Mouse (Mus musculus) MEL (cell line): ENCODE results near the gene Phf5a. TPM values are rescaled to one million over a fixed set of nuclear protein-coding genes. Genes with fewer than 3 reads are reported as not detected.

Experiments used
- DNase-seq: peaks from one replicate; pipeline ENCODE4 v3.0.0; 2011; ENCODE audit warnings: low read depth, low spot score
- H3K27ac ChIP-seq: 2 replicates; pipeline ENCODE4 v1.5.1; 2012; ENCODE audit warnings: low read depth, mild to moderate bottlenecking, control low read depth, low read length, moderate library complexity; ENCODE audit not compliant: control insufficient read depth
- H3K27me3 ChIP-seq, 2 experiments: fragments of 150-350 bp in 1 of 2; sonication (generic) in 1 of 2; 2 replicates each; pipeline ENCODE4 v1.6.1; 2012; ENCODE audit warnings: low read length in 2 of 2, mild to moderate bottlenecking in 2 of 2, improper control_type of control experiment in 1 of 2, moderate library complexity in 1 of 2; ENCODE audit not compliant: insufficient read depth in 2 of 2, control insufficient read depth in 1 of 2
- H3K36me3 ChIP-seq, 2 experiments: 2 replicates each; pipeline ENCODE4 v1.6.1; 2012 to 2014; ENCODE audit warnings: low read length in 2 of 2, improper control_type of control experiment in 1 of 2, inconsistent platforms in 1 of 2, mild to moderate bottlenecking in 1 of 2; ENCODE audit not compliant: insufficient read depth in 2 of 2, control insufficient read depth in 1 of 2
- H3K4me1 ChIP-seq, 2 experiments: fragments of 150-350 bp in 1 of 2; sonication (generic) in 1 of 2; 2 replicates each; pipeline ENCODE4 v1.6.1; 2012; ENCODE audit warnings: low read length in 2 of 2, improper control_type of control experiment in 1 of 2, mild to moderate bottlenecking in 1 of 2; ENCODE audit not compliant: insufficient read depth in 2 of 2, control insufficient read depth in 1 of 2
- H3K4me3 ChIP-seq, 2 experiments: fragments of 150-350 bp in 1 of 2; sonication (generic) in 1 of 2; 2 replicates each; pipeline ENCODE4 v1.5.1; 2012; ENCODE audit warnings: low read depth in 2 of 2, low read length in 2 of 2, mild to moderate bottlenecking in 2 of 2, moderate library complexity in 2 of 2, control low read depth in 1 of 2, improper control_type of control experiment in 1 of 2; ENCODE audit not compliant: control insufficient read depth in 1 of 2, insufficient read depth in 1 of 2
- H3K79me2 ChIP-seq: 2 replicates; pipeline ENCODE4 v1.6.1; 2012; ENCODE audit warnings: mild to moderate bottlenecking, low read length, moderate library complexity; ENCODE audit not compliant: control insufficient read depth, poor library complexity, insufficient read depth
- H3K9ac ChIP-seq: 2 replicates; pipeline ENCODE4 v1.6.1; 2012; ENCODE audit warnings: low read depth, mild to moderate bottlenecking, control low read depth, low read length, moderate library complexity; ENCODE audit not compliant: control insufficient read depth, poor library complexity, severe bottlenecking
- H3K9me3 ChIP-seq: fragments of 150-350 bp; sonication (generic); replicated peaks from 2 replicates; pipeline ENCODE4 v1.6.1; 2012; ENCODE audit warnings: mild to moderate bottlenecking, low read length, improper control_type of control experiment, moderate library complexity; ENCODE audit not compliant: insufficient read depth
- CHD1 ChIP-seq: IDR thresholded peaks from 2 replicates; pipeline ENCODE4 v1.6.1; 2012; ENCODE audit warnings: low read depth, mild to moderate bottlenecking, inconsistent platforms, low read length, improper control_type of control experiment
- CHD2 ChIP-seq: IDR thresholded peaks from 2 replicates; pipeline ENCODE4 v1.6.1; 2011; ENCODE audit warnings: low read length, improper control_type of control experiment
- CTCF ChIP-seq, 3 experiments: IDR thresholded peaks in 2 of 3; conservative IDR thresholded peaks in 1 of 3; 2 replicates each; pipeline ENCODE4 v1.5.1; 2011 to 2012; ENCODE audit warnings: low read length in 3 of 3, low read depth in 2 of 3, mild to moderate bottlenecking in 2 of 3, improper control_type of control experiment in 1 of 3, inconsistent platforms in 1 of 3, mixed read lengths in 1 of 3, moderate library complexity in 1 of 3; ENCODE audit not compliant: control insufficient read depth in 1 of 3, insufficient read depth in 1 of 3, poor library complexity in 1 of 3, severe bottlenecking in 1 of 3
- E2F4 ChIP-seq: IDR thresholded peaks from 2 replicates; pipeline ENCODE4 v1.6.1; 2011; ENCODE audit warnings: low read depth, low read length, improper control_type of control experiment, borderline replicate concordance
- ETS1 ChIP-seq: IDR thresholded peaks from 2 replicates; pipeline ENCODE4 v1.6.1; 2012; ENCODE audit warnings: low read depth, mild to moderate bottlenecking, inconsistent platforms, low read length, improper control_type of control experiment, moderate library complexity
- MAZ ChIP-seq: IDR thresholded peaks from 2 replicates; pipeline ENCODE4 v1.6.1; 2012; ENCODE audit warnings: low read depth, mild to moderate bottlenecking, inconsistent platforms, low read length, improper control_type of control experiment
- POLR2AphosphoS2 ChIP-seq: IDR thresholded peaks from 2 replicates; pipeline ENCODE4 v1.6.1; 2011; ENCODE audit warnings: low read length, improper control_type of control experiment
- RAD21 ChIP-seq: IDR thresholded peaks from 2 replicates; pipeline ENCODE4 v1.6.1; 2011; ENCODE audit warnings: mild to moderate bottlenecking, low read depth, low read length, improper control_type of control experiment
- SIN3A ChIP-seq: IDR thresholded peaks from 2 replicates; pipeline ENCODE4 v1.6.1; 2012; ENCODE audit warnings: low read length, improper control_type of control experiment, inconsistent platforms
- TBP ChIP-seq: IDR thresholded peaks from 2 replicates; pipeline ENCODE4 v1.8.0; 2011; ENCODE audit warnings: low read depth, low read length, improper control_type of control experiment
- TCF12 ChIP-seq: IDR thresholded peaks from 2 replicates; pipeline ENCODE4 v1.6.1; 2014; ENCODE audit warnings: low read depth, mild to moderate bottlenecking, inconsistent platforms, low read length, improper control_type of control experiment, moderate library complexity
- ZKSCAN1 ChIP-seq: IDR thresholded peaks from 2 replicates; pipeline ENCODE4 v1.6.1; 2012; ENCODE audit warnings: low read depth, mild to moderate bottlenecking, inconsistent platforms, low read length, improper control_type of control experiment, moderate library complexity
- ZNF384 ChIP-seq: IDR thresholded peaks from 2 replicates; pipeline ENCODE4 v1.6.1; 2012; ENCODE audit warnings: low read depth, mild to moderate bottlenecking, inconsistent platforms, low read length, improper control_type of control experiment
- polyA plus RNA-seq, 2 experiments: library from polyadenylated mRNA; stranded (reverse) in 1 of 2; unstranded in 1 of 2; fragments of >175 nt in 1 of 2; fragments of >200 nt in 1 of 2; gene quantifications; 2 replicates each; pipeline versions ENCODE4 v1.2.1 to v1.2.4; 2012; ENCODE audit warnings: low replicate concordance in 2 of 2, low read depth in 1 of 2; ENCODE audit not compliant: insufficient read length in 2 of 2, insufficient read depth in 1 of 2, missing spikeins in 1 of 2
- total RNA-seq: library from RNA; depleted of rRNA; stranded (reverse); fragments of 300-350 nt; gene quantifications from 2 replicates; pipeline ENCODE4 v1.2.3, GENCODE M21; 2012

Gene Phf5a
- total and polyA plus RNA-seq, 3 experiments, result 128 to 164 TPM; not detected in 1

- no peak for DNase-seq
Observed at GRCm38 (mm10) chr15:81840306-81840705, 31.4 kb downstream of the Phf5a start.

GRCm38 (mm10) chr15:81839634-81840033 is 32.1 kb downstream of the Phf5a start:
- Histone ChIP-seq H3K4me3 (no peak overlapping the region), H3K9ac (no peak overlapping the region), H3K4me1 (peaks cover 17 to 24% of the 10 kb centered on the region in 2 experiments), H3K27ac (no peak overlapping the region), H3K9me3 (no peaks in the 10 kb centered on the region), H3K36me3 (peaks cover 0 to 3% of the 10 kb centered on the region in 2 experiments; a peak in 1 of 4 replicates), H3K79me2 (no peaks in the 10 kb centered on the region; the same call in 1 of the 2 replicates), H3K27me3 (no peaks in the 10 kb centered on the region)
- TF ChIP-seq SIN3A (no peak), ETS1 (no peak), TCF12 (no peak), ZKSCAN1 (no peak), CHD1 (no peak), ZNF384 (no peak), CTCF (IDR thresholded peaks at IDR 0.05 in 2 of 3, conservative IDR thresholded peaks at IDR 0.05 in 1 of 3; ENCODE audit: control insufficient read depth in 1 of 3, insufficient read depth in 1 of 3, low read depth in 2 of 3, low read length in 3 of 3, poor library complexity in 1 of 3, severe bottlenecking in 1 of 3) (no peak), POLR2AphosphoS2 (no peak), CHD2 (no peak)
- DNase-seq, result no peak

More at GRCm38 (mm10) chr15:81840306-81840705, 31.4 kb downstream of the Phf5a start:
- no peak overlapping the region for H3K4me3 ChIP-seq
- H3K9me3 ChIP-seq, result no peaks in the 10 kb centered on the region
- H3K27ac ChIP-seq, result no peak overlapping the region
- no peak for TF ChIP-seq MAZ
- no peak overlapping the region for H3K9ac ChIP-seq
- H3K79me2 ChIP-seq, result no peaks in the 10 kb centered on the region; the same call in 1 of the 2 replicates
- H3K4me1 ChIP-seq, result peaks cover 17 to 20% of the 10 kb centered on the region in 2 experiments
- H3K27me3 ChIP-seq, result no peaks in the 10 kb centered on the region
- H3K36me3 ChIP-seq, result peaks cover 0 to 3% of the 10 kb centered on the region in 2 experiments; a peak in 1 of 4 replicates

GRCm38 (mm10) chr15:81838554-81839235 is 33.0 kb downstream of the Phf5a start:
- no peak for DNase-seq
- Histone ChIP-seq H3K36me3 (peaks cover 0 to 3% of the 10 kb centered on the region in 2 experiments; a peak in 1 of 4 replicates), H3K4me1 (peaks cover 17 to 24% of the 10 kb centered on the region in 2 experiments), H3K27ac (no peak overlapping the region), H3K27me3 (no peaks in the 10 kb centered on the region), H3K9ac (no peak overlapping the region), H3K79me2 (no peaks in the 10 kb centered on the region; the same call in 1 of the 2 replicates), H3K9me3 (no peaks in the 10 kb centered on the region), H3K4me3 (no peak overlapping the region)
- TF ChIP-seq TCF12, result no peak
- TF ChIP-seq RAD21, result no peak
- no peak for TF ChIP-seq TBP
- no peak for TF ChIP-seq E2F4
